Mouse (Mus musculus): ENCODE results near the gene Cdca3. TPM values are rescaled to one million over a fixed set of nuclear protein-coding genes. Genes with fewer than 3 reads are reported as not detected.

The Cdca3 gene
- polyA plus RNA-seq, 1 experiment from 2014 or later: 123 TPM

DNA sequence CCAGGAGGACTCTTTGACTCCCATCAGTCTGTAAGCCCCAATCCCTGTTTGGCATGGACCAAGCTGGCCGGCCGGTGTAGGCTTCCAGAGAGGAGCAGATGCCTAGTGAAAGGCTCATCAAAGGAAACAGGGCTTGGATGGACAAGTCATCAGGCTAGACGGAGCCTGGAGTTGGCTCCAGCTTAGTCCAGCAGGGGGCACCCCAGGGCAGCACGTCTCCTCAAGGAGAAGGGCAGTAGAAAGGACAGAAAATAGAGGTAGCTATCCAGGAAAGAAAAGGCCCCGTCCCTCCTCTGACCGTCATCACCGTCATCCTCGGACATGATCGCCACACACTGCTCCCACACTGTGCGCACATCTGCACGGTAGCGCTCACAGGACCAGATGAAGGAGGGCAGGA lies 30.4 kb downstream of the Cdca3 start:
- Histone ChIP-seq H3K27me3 (replicated peaks) (peaks cover 60% of the 10 kb centered on the region), H3K4me3 (peak overlapping the region; percentile 21; the same call in 1 of the 2 replicates), H3K4me2 (peak overlapping the region; percentile 47), H3K9me3 (no peaks in the 10 kb centered on the region), H3K27ac (replicated peaks) (no peak overlapping the region), H3K9ac (peak overlapping the region; percentile 51), H3K36me3 (no peaks in the 10 kb centered on the region), H3K4me1 (peaks cover 46% of the 10 kb centered on the region)
- 4% methylated on average over 12 of the region's 12 CpGs for WGBS
- ATAC-seq (ENCODE audit: extremely low read depth, insufficient number of reproducible peaks, low FRiP score, low TSS enrichment): no peak

DNA sequence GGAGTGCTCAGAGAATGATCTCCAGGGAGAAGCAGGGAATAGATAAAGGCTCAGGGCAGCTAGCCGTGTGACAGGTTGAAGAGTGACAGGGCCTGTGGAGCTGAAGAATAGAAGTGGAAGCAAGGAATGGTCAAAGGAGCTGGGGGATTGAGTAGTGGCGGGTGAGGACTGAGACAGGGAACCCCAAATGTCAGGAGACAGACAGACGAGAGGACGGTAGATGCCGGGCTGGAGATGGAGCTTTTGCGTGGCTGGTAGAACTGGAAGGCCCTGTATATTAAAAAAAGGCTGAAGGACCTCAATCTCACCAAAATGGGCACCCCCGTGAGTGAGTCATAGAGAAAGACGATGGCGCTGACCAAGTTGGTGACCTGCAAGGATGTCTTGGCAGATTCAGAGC lies 31.2 kb downstream of the Cdca3 start:
- Histone ChIP-seq H3K4me3 (no peak overlapping the region), H3K9me3 (no peaks in the 10 kb centered on the region), H3K4me1 (peaks cover 42% of the 10 kb centered on the region), H3K36me3 (no peaks in the 10 kb centered on the region), H3K27ac (replicated peaks) (no peak overlapping the region), H3K4me2 (no peak overlapping the region), H3K9ac (0 out of 2 replicates have a peak overlapping the region, but pooled peaks have one; percentile 2), H3K27me3 (replicated peaks) (peaks cover 68% of the 10 kb centered on the region)
- 78% methylated on average over 9 of the region's 9 CpGs for WGBS
- no peak for ATAC-seq (ENCODE audit: extremely low read depth, insufficient number of reproducible peaks, low FRiP score, low TSS enrichment)

DNA sequence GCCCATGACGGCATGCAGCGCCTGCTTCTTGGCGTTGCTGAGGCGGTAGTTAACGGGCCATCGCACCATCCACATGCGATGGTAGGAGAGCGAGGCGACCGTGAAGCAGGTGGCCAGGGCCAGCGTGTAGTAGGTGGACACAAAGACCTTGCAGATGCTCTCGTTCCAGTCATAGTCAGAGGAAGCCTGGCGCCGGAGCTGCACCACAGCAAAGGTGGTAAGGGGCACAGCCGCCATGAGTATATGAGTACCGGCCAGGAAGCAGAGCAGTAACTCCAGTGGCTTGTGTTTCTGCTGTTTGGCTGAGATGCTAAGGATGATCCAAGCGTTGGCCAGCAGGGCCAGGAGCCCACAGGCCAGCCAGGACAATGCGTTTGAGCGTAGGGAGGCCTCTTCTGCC lies 31.9 kb downstream of the Cdca3 start:
- no peak overlapping the region for H3K27ac ChIP-seq (replicated peaks)
- WGBS: 78% methylated on average over 19 of the region's 19 CpGs
- H3K27me3 ChIP-seq (replicated peaks): peaks cover 75% of the 10 kb centered on the region

DNA sequence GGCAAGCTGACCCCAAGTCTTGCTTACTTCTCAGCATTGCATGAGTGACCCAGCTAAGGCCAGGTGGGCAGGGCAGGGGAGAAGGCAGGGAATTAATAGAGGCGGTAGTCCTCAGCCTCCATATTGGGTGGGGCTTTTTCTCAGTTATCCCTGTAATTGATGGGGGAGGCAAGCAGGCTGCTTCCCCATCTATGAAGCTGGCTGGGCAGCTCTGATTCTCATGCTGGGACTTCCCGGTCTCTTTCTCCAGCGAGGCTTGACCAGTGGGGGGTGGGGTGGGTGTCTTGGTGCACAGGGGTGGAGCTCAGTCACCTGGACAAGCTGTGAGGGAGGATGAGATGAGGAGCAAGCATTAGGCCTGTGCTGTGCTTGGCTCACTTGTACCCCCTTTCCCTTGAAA lies 32.5 kb downstream of the Cdca3 start:
- H3K36me3 ChIP-seq: no peaks in the 10 kb centered on the region
- no peak overlapping the region for H3K27ac ChIP-seq (replicated peaks)
- H3K4me1 ChIP-seq: peaks cover 30% of the 10 kb centered on the region
- H3K4me2 ChIP-seq: no peak overlapping the region
- ATAC-seq (ENCODE audit: extremely low read depth, insufficient number of reproducible peaks, low FRiP score, low TSS enrichment): no peak
- H3K9me3 ChIP-seq: no peaks in the 10 kb centered on the region
- no peak overlapping the region for H3K4me3 ChIP-seq
- 0 out of 2 replicates have a peak overlapping the region, but pooled peaks have one; percentile 10 for H3K9ac ChIP-seq
- peaks cover 81% of the 10 kb centered on the region for H3K27me3 ChIP-seq (replicated peaks)
- WGBS: 38% methylated on average over 3 of the region's 3 CpGs

More for the DNA sequence above, 31.9 kb downstream of the Cdca3 start:
- peaks cover 35% of the 10 kb centered on the region for H3K4me1 ChIP-seq
- H3K4me3 ChIP-seq: no peak overlapping the region
- H3K9me3 ChIP-seq: no peaks in the 10 kb centered on the region
- ATAC-seq (ENCODE audit: extremely low read depth, insufficient number of reproducible peaks, low FRiP score, low TSS enrichment): no peak
- H3K9ac ChIP-seq: no peak overlapping the region
- H3K36me3 ChIP-seq: no peaks in the 10 kb centered on the region
- H3K4me2 ChIP-seq: no peak overlapping the region

DNA sequence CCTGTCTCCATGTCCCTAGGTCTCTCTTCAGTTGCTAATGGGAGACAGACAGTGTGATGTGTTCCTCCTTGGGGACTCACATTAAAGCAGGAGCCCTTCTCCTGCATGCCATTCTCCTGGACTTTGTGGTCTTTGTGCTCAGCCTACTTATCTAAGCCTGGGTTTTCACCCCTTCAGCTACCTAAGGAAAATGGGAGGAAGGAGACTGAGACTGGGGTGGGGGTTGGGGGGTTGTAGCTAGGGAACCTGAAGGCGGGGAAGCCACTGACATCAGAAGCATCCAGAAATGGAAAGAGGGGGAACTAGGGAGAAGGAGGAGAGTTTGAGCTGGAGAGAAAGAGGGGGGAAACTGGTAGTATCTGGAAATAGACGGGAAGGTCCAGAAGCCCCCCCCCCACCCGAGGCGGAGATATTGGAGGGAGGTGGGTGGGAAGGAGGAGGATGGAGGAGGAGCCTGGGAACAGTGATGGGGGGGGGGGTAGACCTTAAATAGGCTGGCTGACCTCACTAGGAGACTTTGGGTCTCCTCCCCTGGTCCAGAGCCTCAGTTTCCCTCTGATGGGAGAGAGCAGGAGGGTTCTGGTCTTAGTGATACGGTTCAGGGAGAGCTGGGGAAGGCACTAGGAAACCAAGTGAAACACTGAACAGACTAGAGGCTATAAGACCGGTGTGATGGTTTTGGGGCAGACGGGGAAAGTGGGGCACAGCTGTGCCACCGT lies 33.2 kb downstream of the Cdca3 start:
- Histone ChIP-seq H3K36me3 (no peaks in the 10 kb centered on the region), H3K9me3 (no peaks in the 10 kb centered on the region), H3K4me2 (peak overlapping the region; percentile 91), H3K9ac (peak overlapping the region; percentile 85), H3K27ac (replicated peaks) (no peak overlapping the region), H3K27me3 (replicated peaks) (peaks cover 84% of the 10 kb centered on the region), H3K4me1 (peaks cover 30% of the 10 kb centered on the region), H3K4me3 (peak overlapping the region; percentile 60)
- ATAC-seq (ENCODE audit: extremely low read depth, insufficient number of reproducible peaks, low FRiP score, low TSS enrichment): no peak
- 12% methylated on average over 8 of the region's 8 CpGs for WGBS

DNA sequence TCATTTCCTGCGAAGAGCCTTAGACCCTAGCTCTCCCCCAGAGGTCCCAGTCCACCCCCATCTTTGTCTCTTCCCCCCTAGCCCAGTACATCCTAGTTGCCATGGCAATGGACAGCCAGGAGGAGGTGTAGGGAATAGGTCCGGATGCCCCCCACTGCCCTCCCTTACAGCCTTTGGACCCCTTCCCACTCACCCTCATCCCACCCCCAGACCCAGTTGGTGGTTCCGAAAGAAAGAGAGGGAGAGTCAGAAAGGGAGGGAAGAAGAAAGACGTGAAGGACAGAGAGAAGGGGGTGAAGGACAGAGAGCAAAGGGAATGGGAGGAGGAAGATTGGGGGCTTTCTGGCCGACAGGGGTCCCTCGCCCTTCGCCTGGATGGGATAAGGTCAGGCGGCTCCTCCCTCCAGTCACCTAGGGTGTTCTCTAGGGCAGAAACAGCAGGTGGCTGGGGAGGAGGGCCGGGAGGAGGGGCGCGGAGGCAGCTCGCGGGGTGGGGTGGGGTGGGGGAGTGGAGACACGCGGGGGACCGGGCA lies 33.8 kb downstream of the Cdca3 start:
- Histone ChIP-seq H3K4me1 (peaks cover 23% of the 10 kb centered on the region), H3K27ac (replicated peaks) (no peak overlapping the region), H3K4me2 (peak overlapping the region; percentile 91), H3K27me3 (replicated peaks) (peaks cover 83% of the 10 kb centered on the region), H3K9me3 (no peaks in the 10 kb centered on the region), H3K36me3 (no peaks in the 10 kb centered on the region), H3K4me3 (peak overlapping the region; percentile 60), H3K9ac (peak overlapping the region; percentile 85)
- WGBS: under 1% methylated on average over 11 of the region's 16 CpGs
- peak; percentile 10; the same call in 1 of the 2 replicates for ATAC-seq (ENCODE audit: extremely low read depth, insufficient number of reproducible peaks, low FRiP score, low TSS enrichment)

DNA sequence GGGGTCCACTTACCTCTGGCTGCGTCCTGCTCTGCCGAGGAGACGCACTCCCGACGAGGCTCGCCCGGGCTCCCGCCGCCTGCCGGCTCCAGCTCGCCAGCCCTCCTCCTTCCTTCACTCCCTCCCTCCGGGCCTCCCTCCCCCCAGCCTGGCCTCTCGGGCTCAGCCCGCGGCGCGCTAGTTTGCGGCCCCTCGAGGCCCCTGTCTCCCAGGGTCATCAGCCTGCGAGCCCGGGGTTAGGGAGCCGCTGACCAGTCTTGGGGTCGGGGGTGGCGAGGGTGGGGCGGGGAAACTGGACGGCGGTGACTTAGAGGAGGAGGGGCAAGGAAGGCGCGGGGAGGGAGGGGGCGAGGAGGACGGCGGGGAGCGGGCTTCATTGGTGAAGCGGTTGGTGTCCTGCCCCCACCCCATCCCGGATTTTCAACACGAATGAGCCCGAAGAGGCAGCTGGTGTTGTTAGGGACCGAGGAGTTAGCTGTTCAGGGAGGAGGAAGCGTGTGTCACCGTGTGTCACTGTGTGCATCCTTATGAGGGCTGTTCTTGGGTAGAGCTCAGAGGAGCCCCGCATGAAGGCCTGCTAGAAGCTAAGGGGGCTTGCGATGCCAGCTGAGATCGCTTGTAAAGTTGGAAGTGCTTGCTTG lies 34.4 kb downstream of the Cdca3 start, which contains the start of gene Gpr162:
Gene Gpr162, minus strand, starts transcription at position 326 of the 641 bp plus-strand sequence.
- no peaks in the 10 kb centered on the region for H3K9me3 ChIP-seq
- H3K4me1 ChIP-seq: peaks cover 21% of the 10 kb centered on the region
- H3K27ac ChIP-seq (replicated peaks): no peak within 1 kb of the TSS
- 2% methylated on average over 29 of the region's 43 CpGs for WGBS
- H3K4me3 ChIP-seq: peak within 1 kb of the TSS; percentile 60
- H3K4me2 ChIP-seq: peak within 1 kb of the TSS; percentile 91
- peaks cover 77% of the 10 kb centered on the region for H3K27me3 ChIP-seq (replicated peaks)
- ATAC-seq (ENCODE audit: extremely low read depth, insufficient number of reproducible peaks, low FRiP score, low TSS enrichment): peak; percentile 18; the same call in 1 of the 2 replicates
- H3K9ac ChIP-seq: peak within 1 kb of the TSS; percentile 85
- no peaks in the 10 kb centered on the region for H3K36me3 ChIP-seq

DNA sequence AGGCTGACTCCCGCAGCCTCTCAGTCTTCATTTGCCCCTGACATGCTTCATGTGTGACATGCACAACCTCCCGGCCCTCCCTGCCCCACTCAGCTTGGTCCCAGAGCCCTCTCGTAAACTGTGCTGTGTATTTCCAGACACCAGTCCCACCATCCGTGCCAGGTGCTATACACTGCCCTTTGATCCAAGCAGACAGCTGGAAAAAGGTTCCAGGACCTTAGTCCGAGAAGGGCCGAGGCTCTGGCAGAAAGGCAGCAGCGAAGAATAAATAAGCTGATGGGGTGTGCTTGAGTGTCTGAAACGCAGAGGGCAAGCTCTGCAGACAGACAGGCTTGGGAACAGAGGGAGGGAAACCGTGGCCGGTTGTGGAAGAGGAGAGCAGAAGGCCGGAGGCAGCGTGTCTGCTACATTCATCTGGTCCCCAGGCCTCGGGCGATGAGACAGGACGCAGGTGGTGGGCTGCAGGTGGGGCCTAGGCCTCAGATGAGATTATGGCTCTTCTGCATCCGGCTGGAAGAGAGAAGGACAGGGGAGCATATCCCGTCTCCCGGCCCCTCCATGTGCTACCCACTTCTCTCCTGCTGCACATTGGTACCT lies 36.5 kb downstream of the Cdca3 start:
- no peak overlapping the region for H3K4me3 ChIP-seq
- peaks cover 61% of the 10 kb centered on the region for H3K27me3 ChIP-seq (replicated peaks)
- H3K36me3 ChIP-seq: no peaks in the 10 kb centered on the region
- H3K9ac ChIP-seq: no peak overlapping the region
- H3K9me3 ChIP-seq: no peaks in the 10 kb centered on the region
- H3K4me2 ChIP-seq: no peak overlapping the region
- no peak for ATAC-seq (ENCODE audit: extremely low read depth, insufficient number of reproducible peaks, low FRiP score, low TSS enrichment)
- no peak overlapping the region for H3K27ac ChIP-seq (replicated peaks)
- WGBS: 59% methylated on average over 18 of the region's 18 CpGs
- H3K4me1 ChIP-seq: peaks cover 16% of the 10 kb centered on the region

DNA sequence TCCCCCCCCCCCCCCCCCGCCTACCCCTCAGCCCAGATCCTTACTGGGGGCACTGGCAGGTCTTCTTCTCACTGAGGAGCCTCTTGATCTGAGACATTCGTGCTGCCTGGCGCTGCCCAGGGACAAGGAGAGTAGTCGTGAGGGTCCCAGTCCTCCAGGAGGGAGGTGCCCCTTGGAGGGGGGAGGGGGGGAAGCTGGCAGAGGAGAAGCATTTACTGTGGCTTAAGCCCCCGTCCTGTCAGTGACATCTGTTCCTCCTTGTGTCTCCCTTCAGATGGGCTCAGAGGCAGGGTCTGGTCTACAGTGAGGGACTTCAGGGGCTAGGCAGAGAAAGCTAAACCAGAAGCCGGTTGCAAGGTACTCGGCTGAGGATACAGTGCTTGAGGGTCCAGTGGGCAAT lies 37.2 kb downstream of the Cdca3 start:
- no peak for ATAC-seq (ENCODE audit: extremely low read depth, insufficient number of reproducible peaks, low FRiP score, low TSS enrichment)
- WGBS: 51% methylated on average over 6 of the region's 7 CpGs
- H3K9ac ChIP-seq: no peak overlapping the region

DNA sequence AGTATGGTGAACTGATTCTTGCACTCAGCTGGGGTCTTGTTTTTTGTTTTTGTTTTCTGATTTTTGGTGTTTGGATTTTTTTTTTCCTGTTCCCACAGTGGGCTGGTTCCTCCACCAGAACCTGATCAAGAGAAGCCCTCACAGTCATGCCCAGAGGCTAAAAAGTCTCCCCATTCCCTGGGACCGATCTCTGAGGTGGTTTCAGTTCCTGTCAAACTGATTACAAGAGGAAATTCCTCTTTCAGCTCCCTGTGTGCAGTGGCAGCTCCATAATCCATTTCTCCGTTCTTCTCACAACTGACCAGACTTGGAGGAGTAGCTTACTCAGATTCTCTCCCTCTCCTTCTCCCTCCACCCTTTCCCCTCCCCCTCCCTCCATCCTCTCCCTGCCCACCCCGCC lies 45.0 kb downstream of the Cdca3 start:
- H3K27me3 ChIP-seq (replicated peaks): no peaks in the 10 kb centered on the region
- no peak for ATAC-seq (ENCODE audit: extremely low read depth, insufficient number of reproducible peaks, low FRiP score, low TSS enrichment)
- H3K9me3 ChIP-seq: no peaks in the 10 kb centered on the region
- no peak overlapping the region for H3K4me2 ChIP-seq
- no peak overlapping the region for H3K4me3 ChIP-seq
- H3K36me3 ChIP-seq: no peaks in the 10 kb centered on the region
- H3K4me1 ChIP-seq: no peaks in the 10 kb centered on the region
- H3K27ac ChIP-seq (replicated peaks): no peak overlapping the region
- no peak overlapping the region for H3K9ac ChIP-seq
- 18% methylated on average over 2 of the region's 3 CpGs for WGBS

More for the DNA sequence above, 37.2 kb downstream of the Cdca3 start:
- Histone ChIP-seq H3K9me3 (no peaks in the 10 kb centered on the region), H3K4me2 (no peak overlapping the region), H3K4me3 (no peak overlapping the region), H3K4me1 (peaks cover 15% of the 10 kb centered on the region), H3K27ac (replicated peaks) (no peak overlapping the region), H3K36me3 (no peaks in the 10 kb centered on the region), H3K27me3 (replicated peaks) (peaks cover 54% of the 10 kb centered on the region)

DNA sequence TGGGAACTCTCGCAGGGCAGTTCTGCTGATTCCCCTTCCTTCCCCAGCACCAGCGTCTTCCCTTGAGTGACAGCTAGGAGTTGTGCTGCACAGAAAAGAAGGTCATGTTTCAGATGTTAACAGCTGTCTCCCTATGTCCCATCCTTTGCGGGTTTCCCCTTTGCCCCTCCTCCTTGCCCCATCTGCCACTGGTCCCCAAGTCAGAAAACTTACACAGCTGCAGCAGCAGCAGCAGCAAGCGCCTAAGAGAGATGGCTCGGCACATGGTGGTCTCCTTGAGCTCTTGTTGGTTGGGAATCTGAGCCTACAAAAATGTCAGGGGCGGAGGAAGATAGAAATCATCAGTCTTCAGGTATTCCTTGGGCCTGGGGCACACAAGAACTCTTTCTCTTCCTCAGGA lies 50.0 kb downstream of the Cdca3 start:
- no peak overlapping the region for H3K27ac ChIP-seq (replicated peaks)
- no peak overlapping the region for H3K4me2 ChIP-seq
- 49% methylated on average over 6 of the region's 6 CpGs for WGBS
- no peak for ATAC-seq (ENCODE audit: extremely low read depth, insufficient number of reproducible peaks, low FRiP score, low TSS enrichment)
- H3K4me3 ChIP-seq: no peak overlapping the region
- H3K9me3 ChIP-seq: no peaks in the 10 kb centered on the region
- no peaks in the 10 kb centered on the region for H3K4me1 ChIP-seq
- no peaks in the 10 kb centered on the region for H3K36me3 ChIP-seq
- 0 out of 2 replicates have a peak, but pooled peaks cover 9% of the 10 kb centered on the region for H3K27me3 ChIP-seq (replicated peaks)
- H3K9ac ChIP-seq: no peak overlapping the region
